Mouse (Mus musculus): ENCODE measurements at regions not wholly inside any gene's neighbourhood (a gene's known extent, or its start where the extent isn't known, plus 50 kb on each side); places are given as distances from the start of the nearest gene placed in this dataset.

DNA sequence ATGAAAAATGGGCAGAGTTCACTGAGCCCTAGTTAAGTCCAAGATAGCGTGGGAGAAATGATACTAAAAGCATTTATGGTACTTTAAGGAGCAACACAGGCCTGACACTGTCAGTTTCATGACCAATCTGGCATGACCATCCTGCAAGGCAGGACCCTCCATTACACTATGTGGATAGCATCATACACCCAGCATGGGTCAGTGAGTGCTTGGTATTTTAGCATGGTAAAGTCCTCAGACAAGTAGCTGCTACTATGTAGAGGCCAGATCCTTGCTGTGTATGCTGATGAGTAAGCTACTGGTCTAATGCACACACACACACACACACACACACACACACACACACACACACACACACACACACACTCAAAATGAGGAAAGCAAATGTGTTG is 158.3 kb downstream of the Zfp619 start:
- Histone ChIP-seq H3K27ac (ENCODE audit: low read depth, low read length) (no peak overlapping the region), H3K36me3 (ENCODE audit: control insufficient read depth, insufficient read depth) (no peaks in the 10 kb centered on the region), H3K9me3 (ENCODE audit: control insufficient read depth) (no peaks in the 10 kb centered on the region), H3K4me3 (ENCODE audit: low read depth, low read length) (no peak overlapping the region), H3K9ac (ENCODE audit: low read depth, low read length) (no peak overlapping the region), H3K27me3 (replicated peaks; ENCODE audit: control insufficient read depth, insufficient read depth, low read length) (no peaks in the 10 kb centered on the region), H3K4me1 (replicated peaks; ENCODE audit: control insufficient read depth, insufficient read depth, low read length) (no peaks in the 10 kb centered on the region), H3K4me2 (replicated peaks; ENCODE audit: low read depth) (no peak overlapping the region)
- no peak for ATAC-seq
- no peak for TF ChIP-seq CTCF (IDR thresholded peaks at IDR 0.05; ENCODE audit: low read depth)
- WGBS = 62% methylated on average over 1 of the region's 1 CpGs

DNA sequence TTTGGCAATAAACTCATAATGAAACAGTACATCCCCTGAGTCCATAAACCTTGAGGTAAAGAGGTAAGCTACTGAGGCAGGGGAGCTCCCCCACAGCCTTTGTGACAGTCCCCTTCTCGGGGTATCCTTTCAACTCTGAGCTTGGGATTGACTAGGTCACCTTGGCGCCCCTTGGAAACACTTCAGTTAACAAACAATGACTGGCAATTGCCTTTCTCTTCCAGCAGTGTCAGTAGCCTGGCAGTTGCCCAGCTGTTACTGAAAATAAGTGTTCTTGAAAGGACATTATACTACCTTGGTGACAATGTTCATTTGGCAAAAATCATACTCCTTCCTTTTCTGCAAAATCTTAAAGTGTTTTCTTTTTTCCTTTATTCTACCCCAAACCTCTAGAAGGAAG is 162.8 kb downstream of the Zfp619 start:
- H3K36me3 ChIP-seq (ENCODE audit: control insufficient read depth, insufficient read depth) = no peaks in the 10 kb centered on the region
- H3K4me2 ChIP-seq (replicated peaks; ENCODE audit: low read depth) = no peak overlapping the region
- no peak for ATAC-seq
- no peak overlapping the region for H3K4me3 ChIP-seq (ENCODE audit: low read depth, low read length)
- H3K27me3 ChIP-seq (replicated peaks; ENCODE audit: control insufficient read depth, insufficient read depth, low read length) = no peaks in the 10 kb centered on the region
- H3K27ac ChIP-seq (ENCODE audit: low read depth, low read length) = no peak overlapping the region
- TF ChIP-seq CTCF (IDR thresholded peaks at IDR 0.05; ENCODE audit: low read depth) = no peak
- H3K9ac ChIP-seq (ENCODE audit: low read depth, low read length) = no peak overlapping the region
- 41% methylated on average over 2 of the region's 2 CpGs for WGBS
- no peaks in the 10 kb centered on the region for H3K9me3 ChIP-seq (ENCODE audit: control insufficient read depth)
- no peaks in the 10 kb centered on the region for H3K4me1 ChIP-seq (replicated peaks; ENCODE audit: control insufficient read depth, insufficient read depth, low read length)

DNA sequence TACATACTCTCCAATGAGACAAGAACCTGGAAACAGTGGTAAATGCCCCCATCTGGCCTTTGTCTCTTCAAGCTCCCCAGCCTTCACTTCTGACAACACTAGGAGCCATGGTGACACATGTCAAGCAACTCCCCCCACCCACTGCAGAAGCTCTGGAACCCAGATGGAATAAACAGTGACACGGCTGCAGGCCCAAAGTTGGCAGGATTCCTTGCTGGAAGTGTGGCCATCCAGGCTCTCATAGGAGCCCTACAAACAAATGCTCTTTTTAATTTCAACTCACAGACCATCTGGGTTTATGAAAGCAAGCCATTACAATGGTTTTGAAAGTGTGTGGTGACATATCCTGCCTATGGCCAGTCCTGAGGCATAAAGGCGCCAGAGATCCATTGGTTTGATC is 179.0 kb downstream of the Zfp619 start:
- Histone ChIP-seq H3K27ac (ENCODE audit: low read depth, low read length) (no peak overlapping the region), H3K4me3 (ENCODE audit: low read depth, low read length) (no peak overlapping the region), H3K9ac (ENCODE audit: low read depth, low read length) (no peak overlapping the region), H3K36me3 (ENCODE audit: control insufficient read depth, insufficient read depth) (no peaks in the 10 kb centered on the region), H3K4me1 (replicated peaks; ENCODE audit: control insufficient read depth, insufficient read depth, low read length) (no peaks in the 10 kb centered on the region), H3K9me3 (ENCODE audit: control insufficient read depth) (no peaks in the 10 kb centered on the region), H3K27me3 (replicated peaks; ENCODE audit: control insufficient read depth, insufficient read depth, low read length) (no peaks in the 10 kb centered on the region), H3K4me2 (replicated peaks; ENCODE audit: low read depth) (no peak overlapping the region)
- ATAC-seq = no peak
- TF ChIP-seq CTCF (IDR thresholded peaks at IDR 0.05; ENCODE audit: low read depth) = no peak
- 74% methylated on average over 2 of the region's 2 CpGs for WGBS

DNA sequence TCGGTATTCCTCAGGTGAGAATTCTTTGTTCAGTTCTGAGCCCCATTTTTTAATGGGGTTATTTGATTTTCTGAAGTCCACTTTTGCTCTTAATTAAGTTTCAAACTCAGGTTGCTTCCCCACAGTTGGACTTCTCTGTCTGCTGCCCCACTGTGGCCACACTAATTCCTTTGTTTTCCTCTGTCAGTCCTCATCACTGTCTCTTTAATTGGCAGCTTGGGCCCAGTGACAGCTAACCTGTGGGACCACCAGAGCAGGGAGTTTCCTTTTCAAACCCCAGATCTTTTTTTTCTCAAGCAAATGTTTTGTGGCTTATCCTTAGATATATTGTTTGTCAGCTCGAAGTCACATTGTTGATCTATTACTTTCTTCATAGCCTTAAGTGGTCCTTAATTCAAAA is 183.9 kb downstream of the Zfp619 start:
- 70% methylated on average over 2 of the region's 2 CpGs for WGBS
- H3K9ac ChIP-seq (ENCODE audit: low read depth, low read length) = no peak overlapping the region

DNA sequence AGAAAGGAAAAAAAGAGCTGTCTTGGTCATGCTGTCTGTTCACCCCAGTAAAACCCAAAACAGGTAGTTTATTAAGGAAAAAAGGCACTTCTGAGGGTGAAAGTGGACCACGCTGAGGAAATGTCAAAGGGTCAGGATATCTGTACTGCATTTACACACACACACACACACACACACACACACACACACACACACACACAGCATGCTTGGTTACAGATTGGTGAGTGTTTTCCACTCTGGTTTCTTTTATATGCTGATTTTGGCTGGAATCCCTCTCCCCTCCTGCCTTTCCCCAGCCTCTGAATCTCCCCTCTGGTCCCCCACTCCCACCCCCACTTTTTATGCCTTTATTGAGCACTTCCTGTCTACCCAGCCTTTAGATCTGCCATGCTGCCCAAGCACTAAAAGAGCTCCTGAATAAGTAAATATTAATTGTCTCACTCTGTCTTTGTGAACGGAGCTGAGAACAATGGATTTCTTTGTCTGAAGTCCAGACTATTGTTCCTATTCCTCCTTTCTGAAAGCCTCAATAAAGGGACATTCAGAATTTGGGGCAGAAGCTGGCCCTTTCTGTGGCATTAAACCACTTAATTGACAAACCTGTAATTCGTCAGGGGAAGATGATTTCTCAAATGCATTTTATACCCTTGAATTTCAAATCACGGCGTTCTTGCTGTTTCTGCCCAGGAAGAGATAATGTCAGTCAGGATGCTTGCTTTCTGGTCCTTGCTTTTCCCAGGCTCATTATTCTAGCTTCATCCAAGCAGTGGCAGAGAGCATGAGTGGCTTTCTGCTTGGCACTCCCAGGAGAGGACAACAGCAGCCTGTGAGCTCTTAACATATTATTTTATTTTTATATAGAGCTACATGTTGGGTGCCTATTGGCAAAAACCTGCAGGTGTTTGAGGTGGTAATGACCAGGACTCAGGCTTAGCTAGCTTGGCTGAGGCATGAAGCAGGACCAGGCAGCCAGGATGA is 187.8 kb downstream of the Zfp619 start:
- H3K9me3 ChIP-seq (ENCODE audit: control insufficient read depth) = no peaks in the 10 kb centered on the region
- no peak overlapping the region for H3K27ac ChIP-seq (ENCODE audit: low read depth, low read length)
- 29% methylated on average over 5 of the region's 5 CpGs for WGBS
- no peaks in the 10 kb centered on the region for H3K36me3 ChIP-seq (ENCODE audit: control insufficient read depth, insufficient read depth)
- no peak for TF ChIP-seq CTCF (IDR thresholded peaks at IDR 0.05; ENCODE audit: low read depth)
- H3K4me2 ChIP-seq (replicated peaks; ENCODE audit: low read depth) = no peak overlapping the region
- H3K4me1 ChIP-seq (replicated peaks; ENCODE audit: control insufficient read depth, insufficient read depth, low read length) = no peaks in the 10 kb centered on the region
- no peak for ATAC-seq
- no peak overlapping the region for H3K9ac ChIP-seq (ENCODE audit: low read depth, low read length)
- H3K4me3 ChIP-seq (ENCODE audit: low read depth, low read length) = no peak overlapping the region
- H3K27me3 ChIP-seq (replicated peaks; ENCODE audit: control insufficient read depth, insufficient read depth, low read length) = no peaks in the 10 kb centered on the region

More for the DNA sequence above, 183.9 kb downstream of the Zfp619 start:
- Histone ChIP-seq H3K27ac (ENCODE audit: low read depth, low read length) (no peak overlapping the region), H3K4me3 (ENCODE audit: low read depth, low read length) (no peak overlapping the region), H3K36me3 (ENCODE audit: control insufficient read depth, insufficient read depth) (no peaks in the 10 kb centered on the region), H3K9me3 (ENCODE audit: control insufficient read depth) (no peaks in the 10 kb centered on the region), H3K4me1 (replicated peaks; ENCODE audit: control insufficient read depth, insufficient read depth, low read length) (no peaks in the 10 kb centered on the region), H3K27me3 (replicated peaks; ENCODE audit: control insufficient read depth, insufficient read depth, low read length) (no peaks in the 10 kb centered on the region), H3K4me2 (replicated peaks; ENCODE audit: low read depth) (no peak overlapping the region)
- no peak for ATAC-seq
- TF ChIP-seq CTCF (IDR thresholded peaks at IDR 0.05; ENCODE audit: low read depth) = no peak

DNA sequence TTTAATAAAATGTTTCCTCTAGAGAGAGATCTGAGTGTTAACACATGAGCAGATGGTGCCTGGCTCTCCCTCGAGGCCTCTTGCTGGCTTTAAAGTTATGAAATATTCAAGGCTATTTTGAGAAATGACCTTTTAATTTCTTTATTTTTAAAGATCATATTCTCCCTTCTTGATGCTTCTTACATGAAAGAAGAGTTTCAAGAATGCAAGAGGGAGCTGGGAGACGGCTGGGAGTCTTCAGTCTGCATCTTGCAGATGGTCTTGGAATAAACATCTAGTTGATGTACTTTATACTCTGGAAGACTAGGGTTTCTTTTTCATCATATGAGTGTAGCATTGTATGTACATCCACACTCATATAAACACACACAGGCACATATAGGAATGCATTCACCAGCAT is 189.0 kb downstream of the Zfp619 start:
- 63% methylated on average over 2 of the region's 2 CpGs for WGBS
- Histone ChIP-seq H3K27ac (ENCODE audit: low read depth, low read length) (no peak overlapping the region), H3K4me2 (replicated peaks; ENCODE audit: low read depth) (no peak overlapping the region), H3K27me3 (replicated peaks; ENCODE audit: control insufficient read depth, insufficient read depth, low read length) (no peaks in the 10 kb centered on the region), H3K4me3 (ENCODE audit: low read depth, low read length) (no peak overlapping the region), H3K9me3 (ENCODE audit: control insufficient read depth) (no peaks in the 10 kb centered on the region), H3K36me3 (ENCODE audit: control insufficient read depth, insufficient read depth) (no peaks in the 10 kb centered on the region), H3K9ac (ENCODE audit: low read depth, low read length) (no peak overlapping the region), H3K4me1 (replicated peaks; ENCODE audit: control insufficient read depth, insufficient read depth, low read length) (no peaks in the 10 kb centered on the region)
- no peak for TF ChIP-seq CTCF (IDR thresholded peaks at IDR 0.05; ENCODE audit: low read depth)
- no peak for ATAC-seq
